Comparison of ENCODE assay signal across 31 mouse cellular contexts in genomic region chr15:97015036-97015596, GRCm38 (mm10). TPM values are rescaled to one million over a fixed set of nuclear protein-coding genes. Genes with fewer than 3 reads are reported as not detected.
DNase-seq lines count a peak whose midpoint lies in the region; ATAC-seq and TF ChIP-seq lines count a peak whose summit lies in the region.
"Had no signal": no experiment of that assay in that cellular context is flagged by ENCODE, and none has a peak within 500 bp of the region (broad histone marks: within the 10 kb centered on the region; RNA-seq: fewer than 3 reads in every experiment).

No protein-coding gene starts in this region.

- H3K4me2 ChIP-seq in heart, embryonic 12.5 days, result no peak overlapping the region
- no peak overlapping the region for H3K4me2 ChIP-seq in heart, postnatal 0 days (ENCODE audit: low read depth, low read length)
- H3K4me2 ChIP-seq in lung, postnatal 0 days (replicated peaks; ENCODE audit: low read depth, low read length), result no peak overlapping the region
- no peak overlapping the region for H3K4me2 ChIP-seq in myocyte (ENCODE audit: low read depth)
- H3K4me2 ChIP-seq: forebrain, embryonic 12.5 days; hindbrain, embryonic 14.5 days; limb, embryonic 15.5 days; midbrain, embryonic 15.5 days; neural tube, embryonic 12.5 days had no signal

- H3K79me2 ChIP-seq in heart, adult 2 months (replicated peaks; ENCODE audit: control insufficient read depth, insufficient read depth, low read length), result no peaks in the 10 kb centered on the region
- H3K79me2 ChIP-seq in myocyte (ENCODE audit: control insufficient read depth, insufficient read depth), result no peaks in the 10 kb centered on the region

- no peak overlapping the region for H3ac ChIP-seq in myocyte (ENCODE audit: control insufficient read depth, insufficient read length)

- WGBS in heart, embryonic 12.5 days, result 85% methylated on average over 12 of the region's 12 CpGs
- 73% methylated on average over 12 of the region's 12 CpGs for WGBS in heart, adult 2 months
- WGBS in heart, postnatal 0 days, result 70% methylated on average over 12 of the region's 12 CpGs
- 67% methylated on average over 12 of the region's 12 CpGs for WGBS in lung, postnatal 0 days

- no peaks in the 10 kb centered on the region for H3K27me3 ChIP-seq in heart, embryonic 12.5 days (replicated peaks)
- no peaks in the 10 kb centered on the region for H3K27me3 ChIP-seq in heart, adult 2 months (ENCODE audit: control insufficient read depth, insufficient read depth, low read length)
- H3K27me3 ChIP-seq in heart, postnatal 0 days (ENCODE audit: control insufficient read depth, insufficient read depth, low read length), result no peaks in the 10 kb centered on the region
- H3K27me3 ChIP-seq in lung, postnatal 0 days (replicated peaks; ENCODE audit: insufficient read depth, low read length), result no peaks in the 10 kb centered on the region
- no peaks in the 10 kb centered on the region for H3K27me3 ChIP-seq in myocyte (ENCODE audit: control insufficient read depth, insufficient read depth, insufficient read length)
- H3K27me3 ChIP-seq: forebrain, embryonic 12.5 days; limb, embryonic 15.5 days; midbrain, embryonic 15.5 days; neural tube, embryonic 12.5 days had no signal

- H3K4me3 ChIP-seq in heart, embryonic 12.5 days, result no peak overlapping the region
- H3K4me3 ChIP-seq in heart, adult 2 months, result no peak overlapping the region
- no peak overlapping the region for H3K4me3 ChIP-seq in heart, postnatal 0 days (ENCODE audit: low read depth, low read length)
- no peak overlapping the region for H3K4me3 ChIP-seq in lung, postnatal 0 days (ENCODE audit: low read depth, low read length)
- H3K4me3 ChIP-seq in myocyte, result no peak overlapping the region
- H3K4me3 ChIP-seq: erythroblast, embryonic 14.5 days; forebrain, embryonic 12.5 days; limb, embryonic 15.5 days; midbrain, embryonic 15.5 days; neural tube, embryonic 12.5 days had no signal

- no peak for DNase-seq in heart, adult 2 months
- DNase-seq in heart, postnatal 0 days (ENCODE audit: low spot score), result no peak
- DNase-seq in heart, postnatal 4 days, result no peak
- DNase-seq in lung, postnatal 0 days (ENCODE audit: low spot score), result peak; percentile 65
- no peak for DNase-seq in lung, postnatal 25 days (ENCODE audit: low spot score)
- no peak for DNase-seq in embryo, embryonic 9.5 days (ENCODE audit: extremely low spot score)
- DNase-seq: adrenal gland, adult 8-10 months; B cell, adult 2 months; cerebellum, adult 11-12 months; cerebellum, adult 9-11 months; forebrain, postnatal 0 days; gastrocnemius, postnatal 14 days; kidney, adult 9 months; kidney, postnatal 10 days; layer of hippocampus, postnatal 36 days; left cerebral cortex, postnatal 4 days; right cerebral cortex, adult 18-20 months; spleen, adult 18-20 months; thymus, postnatal 14 days had no signal

- no peak for ATAC-seq in heart, embryonic 12.5 days (ENCODE audit: insufficient number of reproducible peaks, low FRiP score)
- peak; percentile 24; the same call in 1 of the 2 replicates for ATAC-seq in heart, postnatal 0 days (ENCODE audit: insufficient read depth, low read depth)
- peak; percentile 57 for ATAC-seq in lung, postnatal 0 days
- ATAC-seq: forebrain, postnatal 0 days; intestine, postnatal 0 days; midbrain, embryonic 15.5 days had no signal

- peak overlapping the region; percentile 1; the same call in 1 of the 2 replicates for H3K27ac ChIP-seq in heart, embryonic 12.5 days (ENCODE audit: poor library complexity, severe bottlenecking)
- no peak overlapping the region for H3K27ac ChIP-seq in heart, adult 2 months
- H3K27ac ChIP-seq in heart, postnatal 0 days (ENCODE audit: low read depth), result peak overlapping the region; percentile 54
- H3K27ac ChIP-seq in lung, postnatal 0 days (ENCODE audit: low read length), result no peak overlapping the region
- H3K27ac ChIP-seq: forebrain, embryonic 12.5 days; hindbrain, embryonic 14.5 days; limb, embryonic 15.5 days; midbrain, embryonic 15.5 days; neural tube, embryonic 12.5 days had no signal

- no peaks in the 10 kb centered on the region for H3K9me3 ChIP-seq in heart, embryonic 12.5 days (replicated peaks)
- no peaks in the 10 kb centered on the region for H3K9me3 ChIP-seq in heart, postnatal 0 days (replicated peaks; ENCODE audit: control insufficient read depth, low read length)
- H3K9me3 ChIP-seq in lung, postnatal 0 days (ENCODE audit: low read length), result no peaks in the 10 kb centered on the region
- H3K9me3 ChIP-seq: forebrain, embryonic 12.5 days; limb, embryonic 15.5 days; midbrain, embryonic 15.5 days; neural tube, embryonic 12.5 days had no signal

- TF ChIP-seq EP300 in heart, adult 2 months (IDR thresholded peaks at IDR 0.05; ENCODE audit: insufficient read depth, low read depth, low read length), result no peak
- TF ChIP-seq EP300 in heart, postnatal 0 days (IDR thresholded peaks at IDR 0.05; ENCODE audit: low read depth), result no peak
- peak; percentile 30; the same call in 1 of the 2 replicates for TF ChIP-seq EP300 in lung, postnatal 0 days (IDR thresholded peaks at IDR 0.05)

- TF ChIP-seq CTCF in heart, adult 2 months (IDR thresholded peaks at IDR 0.05), result no peak
- TF ChIP-seq CTCF in heart, postnatal 0 days (IDR thresholded peaks at IDR 0.05; ENCODE audit: low read depth), result no peak
- no peak for TF ChIP-seq CTCF in lung, postnatal 0 days (IDR thresholded peaks at IDR 0.05)

- no peak overlapping the region for H3K9ac ChIP-seq in heart, embryonic 12.5 days
- no peak overlapping the region for H3K9ac ChIP-seq in heart, adult 2 months (ENCODE audit: low read depth, low read length)
- no peak overlapping the region for H3K9ac ChIP-seq in heart, postnatal 0 days (replicated peaks; ENCODE audit: low read depth, low read length)
- H3K9ac ChIP-seq in lung, postnatal 0 days (replicated peaks; ENCODE audit: low read depth), result no peak overlapping the region
- H3K9ac ChIP-seq: forebrain, embryonic 12.5 days; forebrain, postnatal 0 days; hindbrain, embryonic 14.5 days; limb, embryonic 15.5 days; midbrain, embryonic 15.5 days; neural tube, embryonic 12.5 days had no signal

- H3K4me1 ChIP-seq in heart, embryonic 12.5 days (replicated peaks), result 0 out of 2 replicates have a peak, but pooled peaks cover 6% of the 10 kb centered on the region
- H3K4me1 ChIP-seq in heart, adult 2 months (ENCODE audit: control insufficient read depth, insufficient read depth, low read length), result 0 out of 2 replicates have a peak, but pooled peaks cover 2% of the 10 kb centered on the region
- no peaks in the 10 kb centered on the region for H3K4me1 ChIP-seq in heart, postnatal 0 days (ENCODE audit: control insufficient read depth, insufficient read depth)
- H3K4me1 ChIP-seq in lung, postnatal 0 days (ENCODE audit: insufficient read depth, low read depth, low read length), result no peaks in the 10 kb centered on the region
- H3K4me1 ChIP-seq: forebrain, embryonic 12.5 days; limb, embryonic 15.5 days; midbrain, embryonic 15.5 days; neural tube, embryonic 12.5 days had no signal

- intact Hi-C loops in heart, adult 2 months (cut with DNase I), result no loop called here

- peaks cover 57% of the 10 kb centered on the region for H3K36me3 ChIP-seq in heart, embryonic 12.5 days
- no peaks in the 10 kb centered on the region for H3K36me3 ChIP-seq in heart, adult 2 months (ENCODE audit: control insufficient read depth, insufficient read depth, low read length)
- peaks cover 3% of the 10 kb centered on the region; the same call in 1 of the 2 replicates for H3K36me3 ChIP-seq in heart, postnatal 0 days (replicated peaks; ENCODE audit: control insufficient read depth, insufficient read depth, low read length)
- H3K36me3 ChIP-seq in lung, postnatal 0 days (ENCODE audit: insufficient read depth, low read length), result no peaks in the 10 kb centered on the region
- H3K36me3 ChIP-seq in myocyte (ENCODE audit: control insufficient read depth, insufficient read depth), result no peaks in the 10 kb centered on the region
- H3K36me3 ChIP-seq: forebrain, embryonic 12.5 days; midbrain, embryonic 15.5 days; neural tube, embryonic 12.5 days had no signal

- TF ChIP-seq POLR2A in heart, adult 2 months (IDR thresholded peaks at IDR 0.05; ENCODE audit: insufficient read depth, low read depth, low read length), result no peak
- TF ChIP-seq POLR2A in myocyte (IDR thresholded peaks at IDR 0.05; ENCODE audit: insufficient read length, low read depth), result no peak

TF ChIP-seq in myocyte, 11 proteins besides CTCF, POLR2A, EP300 and RAD21:
- TF ChIP-seq MYOD1 (IDR thresholded peaks at IDR 0.05; ENCODE audit: control insufficient read depth in 1 of 3, insufficient read length in 2 of 3, low read depth in 2 of 3), result peak; percentile 17 to 92 (median 86)
- no peak for TF ChIP-seq REST (IDR thresholded peaks at IDR 0.05; ENCODE audit: insufficient read depth, insufficient read length)
- no peak for TF ChIP-seq CEBPB (IDR thresholded peaks at IDR 0.05; ENCODE audit: insufficient read depth, poor library complexity, severe bottlenecking)
- TF ChIP-seq SRF (IDR thresholded peaks at IDR 0.05; ENCODE audit: control insufficient read depth, insufficient read length, low read depth), result no peak
- TF ChIP-seq MYOG (IDR thresholded peaks at IDR 0.05; ENCODE audit: control insufficient read depth in 1 of 3, insufficient read depth in 1 of 3, insufficient read length in 2 of 3, low read depth in 2 of 3), result peak in 1 of 3 experiments; percentile 18
- no peak for TF ChIP-seq TCF12 (IDR thresholded peaks at IDR 0.05; ENCODE audit: insufficient read depth, poor library complexity, severe bottlenecking)
- no peak for TF ChIP-seq POLR2AphosphoS2 (IDR thresholded peaks at IDR 0.05; ENCODE audit: insufficient read length, low read depth)
- TF ChIP-seq USF1 (IDR thresholded peaks at IDR 0.05; ENCODE audit: low read depth), result no peak
- no peak for TF ChIP-seq E2F4 (IDR thresholded peaks at IDR 0.05; ENCODE audit: insufficient read depth)
- TF ChIP-seq TCF3 (IDR thresholded peaks at IDR 0.05; ENCODE audit: insufficient read length, low read depth), result no peak
- no peak for TF ChIP-seq MAX (IDR thresholded peaks at IDR 0.05; ENCODE audit: low read depth)

RNA-seq across cellular contexts. Expression of gene Slc38a4, which starts 40.6 kb away (rescaled TPM):
- polyA plus RNA-seq in heart, embryonic 12.5 days (2016; fragmentation: Nextera tagmentation; extraction: Ambion mirVana), result 159 and 174 TPM in 2 replicates
- 1 to 10 TPM; 5.4 to 6.0 TPM for total RNA-seq in heart, adult 2 months (2021)
- 7.8 and 12.9 TPM in 2 replicates for polyA plus RNA-seq in heart, adult 2 months (2012; rRNA removed)
- total RNA-seq in heart, postnatal 0 days (2014; rRNA removed; ENCODE audit: low replicate concordance), result 92.1 and 111 TPM in 2 replicates
- polyA plus RNA-seq in heart, postnatal 0 days (2015; fragmentation: Nextera tagmentation; extraction: Ambion mirVana), result 56.3 and 57.5 TPM in 2 replicates
- 10 to 100 TPM; 76.1 to 79.8 TPM for total RNA-seq in heart, postnatal 4 days (2021)
- 15.6 and 23.9 TPM in 2 replicates for polyA plus RNA-seq in lung, postnatal 0 days (2015; fragmentation: Nextera tagmentation; extraction: Ambion mirVana)
- 0.04 TPM for polyA plus RNA-seq in myocyte (2012; fragmentation: generic; extraction: Trizol)
- total RNA-seq: common myeloid progenitor, adult 5-6 weeks; granulocyte monocyte progenitor cell, adult 5-6 weeks; hematopoietic stem cell, adult 5-6 weeks had no signal

Comparison
In these comparisons a context has a peak if more than half of its experiments do, and no peak if none do; other contexts are left out.
1. H3K27ac ChIP-seq: peak in heart, embryonic 12.5 days (single experiment) and heart, postnatal 0 days (single experiment); none in heart, adult 2 months (single experiment) and lung, postnatal 0 days (single experiment).